Mouse (Mus musculus): ENCODE results near the gene Gm7271.

Gm7271 gene

DNA sequence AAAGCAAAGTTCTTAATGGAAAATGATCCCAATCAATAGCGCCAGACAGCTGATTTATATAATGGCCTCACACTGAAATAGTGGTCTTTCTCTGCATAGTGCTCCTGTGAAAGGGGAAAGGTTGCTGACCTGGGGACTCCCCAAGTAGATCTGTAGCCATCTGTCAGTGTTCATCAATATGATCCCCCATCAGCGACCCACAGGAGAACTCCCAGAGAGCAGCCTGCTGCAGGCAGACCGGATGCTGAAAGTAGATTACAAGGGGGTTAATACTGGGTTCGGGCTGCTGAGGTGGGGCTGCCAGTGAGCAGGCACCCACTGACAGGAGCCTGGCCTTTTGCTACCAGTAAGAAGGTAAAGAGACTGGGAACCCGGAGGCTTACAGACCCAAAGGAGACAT is at the start of gene Gm7271:
TSS of gene Gm7271 (plus strand) at position 230 of the 400 bp plus-strand sequence.
- DNase-seq (ENCODE audit: low read depth, low spot score) = peak; percentile 5

DNA sequence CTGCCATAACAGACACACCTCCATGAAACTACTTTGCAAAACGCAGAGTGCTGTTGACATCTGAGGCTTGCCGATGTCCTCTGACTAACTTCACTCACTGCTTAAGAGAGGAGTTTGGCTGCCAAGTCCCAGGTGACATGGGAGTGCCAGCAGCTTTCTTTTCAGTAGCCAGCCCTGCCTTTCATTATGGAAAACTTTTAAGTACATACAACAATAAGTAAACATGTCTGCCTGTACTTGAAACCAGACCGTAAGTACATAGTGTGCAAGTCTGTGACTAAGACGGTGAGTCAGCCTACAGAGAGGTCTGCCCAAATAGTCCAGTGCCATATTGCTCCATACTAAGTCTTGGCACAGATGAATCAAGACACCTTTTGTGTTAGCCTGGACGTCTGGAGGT is 46.7 kb upstream of the Gm7271 start:
- no peak for DNase-seq (ENCODE audit: low read depth, low spot score)

DNA sequence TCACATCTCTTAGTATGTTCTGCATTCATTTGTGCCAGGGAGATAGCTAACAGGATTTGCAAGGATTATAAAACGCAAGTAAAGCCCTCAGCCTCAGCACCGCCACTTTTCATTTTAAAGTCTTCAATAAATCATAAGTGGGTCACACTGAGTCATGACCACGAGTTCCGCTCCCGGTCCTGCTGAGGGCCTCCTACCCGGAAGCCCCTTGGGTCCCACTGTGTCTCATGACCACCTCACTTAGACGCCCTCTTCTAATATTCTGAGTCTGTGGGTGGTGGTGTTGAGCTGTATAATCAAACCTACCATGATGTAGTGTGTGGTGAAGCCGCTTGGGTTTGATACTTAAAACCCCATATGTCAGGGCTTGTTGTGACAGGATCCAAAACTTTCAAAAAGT is 46.1 kb upstream of the Gm7271 start:
- DNase-seq (ENCODE audit: low read depth, low spot score) = no peak

DNA sequence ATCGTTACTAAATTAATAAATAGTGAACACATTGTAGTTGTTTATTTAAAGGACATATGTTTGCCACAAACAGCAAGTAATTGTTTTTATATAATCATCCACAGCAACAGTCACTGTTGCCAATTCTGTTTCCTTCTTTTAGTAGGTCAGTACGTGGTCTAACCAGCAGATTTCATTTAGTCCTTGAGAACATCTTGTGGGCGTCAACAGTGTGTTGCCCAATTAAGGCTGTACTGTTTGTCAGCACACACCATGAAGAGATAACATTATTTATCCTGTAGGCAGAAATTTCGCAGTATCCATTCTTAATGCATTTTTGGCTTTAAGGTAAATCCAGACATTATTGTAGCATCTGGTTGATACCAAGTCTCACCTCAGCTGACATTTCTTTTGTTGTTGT is 42.4 kb upstream of the Gm7271 start:
- no peak for DNase-seq (ENCODE audit: low read depth, low spot score)

DNA sequence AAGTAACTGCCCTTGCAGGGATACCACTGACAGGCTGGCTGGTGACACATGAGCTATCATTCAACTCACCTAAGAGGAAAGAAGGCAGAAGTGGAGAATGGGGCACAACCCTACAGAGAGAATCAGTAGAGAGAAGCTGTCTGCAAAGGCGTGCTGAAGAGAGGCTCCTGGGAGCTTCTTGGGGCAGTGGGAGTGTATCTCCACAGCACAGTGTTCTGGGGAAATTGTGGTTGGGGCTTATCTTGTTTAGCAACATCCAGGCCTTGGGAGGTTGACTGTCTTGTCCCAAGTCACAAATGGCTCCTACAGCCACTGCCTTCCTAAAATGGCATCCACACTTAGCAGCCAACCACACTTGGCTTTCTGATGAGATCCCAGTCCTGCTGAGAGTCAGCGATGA is 8.9 kb upstream of the Gm7271 start:
- DNase-seq (ENCODE audit: low read depth, low spot score) = no peak

DNA sequence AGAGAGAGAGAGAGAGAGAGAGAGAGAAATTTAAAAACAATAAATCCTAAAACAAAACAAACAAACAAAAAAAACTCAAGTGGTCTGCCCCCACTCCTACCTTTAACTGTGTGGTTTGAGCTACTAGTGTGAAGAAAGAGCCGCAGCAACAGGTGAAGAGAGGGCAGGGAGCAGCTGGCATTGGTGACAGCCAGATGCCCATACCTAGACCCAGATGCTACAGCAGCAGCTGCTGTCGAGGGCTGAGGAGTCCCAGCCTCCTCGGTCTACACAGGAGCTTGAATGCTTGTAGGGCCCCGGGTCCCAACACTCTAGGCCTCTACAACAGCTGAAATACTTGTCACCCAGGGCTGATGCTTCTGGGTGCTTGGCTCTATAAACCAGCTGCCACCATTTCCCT is 7.0 kb upstream of the Gm7271 start:
- no peak for DNase-seq (ENCODE audit: low read depth, low spot score)

DNA sequence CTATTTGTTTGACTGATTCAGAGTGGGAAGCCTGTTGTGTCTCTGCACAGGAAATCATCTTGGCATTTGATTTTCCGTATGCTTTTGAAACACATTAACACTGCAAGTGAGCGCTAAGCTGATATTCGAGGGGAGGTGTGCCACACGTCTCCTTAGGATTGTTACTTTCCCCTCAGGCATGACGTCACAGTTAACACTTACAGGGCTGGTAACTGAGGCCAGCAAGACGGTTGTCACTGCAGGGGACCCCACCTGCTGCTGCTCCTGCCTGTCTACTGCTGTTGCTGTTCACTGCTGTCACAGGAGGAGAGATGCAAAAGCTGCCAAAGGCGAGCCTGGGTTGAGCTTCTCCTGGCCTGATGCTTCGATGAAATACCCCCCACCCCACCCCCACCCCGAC is 6.1 kb upstream of the Gm7271 start:
- DNase-seq (ENCODE audit: low read depth, low spot score) = no peak

DNA sequence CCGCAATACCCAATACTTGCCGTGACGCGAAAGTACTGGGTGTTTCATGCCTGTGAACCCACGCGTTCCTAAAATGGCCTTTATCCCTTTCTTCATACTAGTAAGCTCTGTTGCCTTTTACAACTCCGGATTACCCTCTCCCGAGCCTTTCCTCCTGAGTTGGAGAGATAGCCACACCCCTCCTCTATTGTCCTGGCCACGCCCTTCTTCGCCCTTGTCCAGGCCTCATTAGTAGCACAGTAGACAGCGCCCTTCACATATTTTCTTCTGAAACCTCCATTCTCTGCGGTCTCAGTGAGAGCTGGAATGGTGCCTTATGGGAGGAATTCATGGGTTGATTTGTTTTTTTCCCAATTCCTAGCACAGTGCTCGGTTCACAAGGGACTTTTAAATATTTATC is 11.3 kb downstream of the Gm7271 start:
- DNase-seq (ENCODE audit: low read depth, low spot score) = no peak

DNA sequence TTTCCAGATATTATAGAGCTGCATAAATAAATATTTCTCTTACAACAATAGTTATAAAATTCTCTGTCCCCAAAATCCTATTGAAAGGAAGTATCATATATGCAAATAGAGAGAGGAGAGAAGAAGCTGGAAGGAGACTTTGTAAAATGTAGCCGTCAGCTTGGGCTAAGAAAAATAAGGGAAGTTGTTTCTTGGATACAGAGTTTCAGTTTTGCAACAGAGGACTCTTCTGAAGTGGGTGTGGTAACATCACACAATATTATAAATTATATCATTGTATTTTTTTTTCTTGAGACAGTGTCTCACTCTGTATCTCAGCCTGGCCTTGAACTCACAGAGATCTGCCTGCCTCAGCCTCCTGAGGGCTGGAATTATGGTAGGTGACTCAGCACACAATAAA is 38.6 kb downstream of the Gm7271 start:
- DNase-seq (ENCODE audit: low read depth, low spot score) = no peak

DNA sequence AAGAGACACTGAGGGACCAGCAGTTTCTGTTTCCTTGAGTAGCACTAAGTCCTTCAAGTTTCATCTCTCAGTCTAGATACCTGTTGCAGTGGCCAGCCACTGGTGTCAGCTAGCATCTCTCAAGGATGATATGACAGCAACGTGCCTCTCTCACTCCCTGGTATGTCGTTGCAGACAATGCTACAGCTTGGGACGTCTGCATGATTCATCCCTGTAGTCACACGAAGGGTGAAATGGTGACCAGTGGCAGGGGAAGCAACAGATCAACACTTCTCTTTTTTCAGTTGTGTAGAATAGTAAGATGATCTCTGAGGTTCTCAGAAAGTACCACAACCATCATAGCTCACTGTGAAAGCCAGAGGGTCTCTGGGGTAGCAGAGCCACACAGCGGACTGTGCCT is 40.8 kb downstream of the Gm7271 start:
- no peak for DNase-seq (ENCODE audit: low read depth, low spot score)

DNA sequence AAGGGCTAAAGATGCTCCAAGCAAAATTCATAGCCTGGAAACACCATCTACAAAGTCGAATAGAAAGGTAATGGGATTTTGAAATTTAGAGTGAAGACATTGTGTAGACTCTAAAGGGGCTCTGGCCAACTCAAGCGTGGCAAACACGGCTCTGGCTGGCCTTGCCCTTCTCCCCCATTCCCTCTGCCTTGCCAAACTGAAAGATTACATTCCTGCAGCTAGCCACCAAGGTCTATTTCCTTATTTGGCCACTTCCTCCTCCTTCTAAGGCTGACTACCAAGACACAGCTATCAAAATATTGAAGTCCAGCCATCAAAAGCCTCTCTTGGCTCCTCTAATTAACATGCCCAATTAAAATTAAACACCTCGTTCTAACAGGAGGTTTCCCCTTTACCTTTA is 41.2 kb downstream of the Gm7271 start:
- no peak for DNase-seq (ENCODE audit: low read depth, low spot score)

DNA sequence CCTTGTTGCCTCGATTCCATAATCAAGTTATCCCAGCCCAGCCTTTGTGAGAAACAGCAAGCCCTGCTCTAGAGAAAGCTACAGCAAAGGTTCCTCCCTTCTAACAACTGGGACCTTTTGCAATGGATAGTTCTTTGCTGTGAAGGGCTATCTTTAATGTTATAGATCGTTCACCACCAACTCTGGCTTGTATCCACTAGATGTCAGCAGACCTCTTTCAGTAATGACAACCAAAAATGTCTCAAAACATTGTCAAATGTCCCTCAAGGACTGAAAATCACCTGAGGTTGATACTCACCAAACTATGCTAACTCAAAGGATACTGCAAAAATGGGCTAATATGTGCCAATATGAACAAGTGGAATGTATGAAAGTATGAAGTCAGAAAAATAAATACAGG is 42.0 kb downstream of the Gm7271 start:
- DNase-seq (ENCODE audit: low read depth, low spot score) = no peak

DNA sequence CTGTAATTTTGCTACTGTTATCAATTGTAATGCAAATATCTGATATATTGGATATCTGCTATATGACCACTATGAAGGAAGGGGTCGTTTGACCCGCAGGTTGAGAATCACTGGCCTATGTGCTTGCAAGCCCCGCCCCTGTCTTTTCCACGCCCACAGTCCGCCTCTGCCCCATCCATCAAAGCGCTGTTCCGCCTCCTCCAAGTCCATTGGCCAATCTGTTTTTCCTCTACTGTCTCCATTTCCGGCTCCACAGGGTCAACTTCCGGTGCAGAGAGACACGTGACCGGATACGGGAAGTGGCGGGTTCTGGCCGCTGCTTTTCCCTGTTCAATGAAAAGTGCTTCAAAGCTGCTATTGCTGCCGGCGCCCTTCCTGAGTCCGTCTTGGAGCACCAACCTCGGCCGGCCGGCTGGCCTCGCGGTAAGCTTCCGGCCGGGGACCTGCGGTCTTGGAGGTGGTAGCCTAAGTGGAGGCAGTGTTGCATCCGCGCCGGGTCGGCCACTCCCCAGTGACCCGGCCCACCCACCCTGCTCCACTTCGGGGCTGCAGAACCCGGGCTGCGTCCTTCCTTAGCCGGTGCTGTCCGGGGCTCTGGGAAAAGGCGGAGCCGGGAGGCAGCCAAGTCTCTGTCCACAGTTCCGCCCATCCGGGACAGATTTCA is 45.3 kb downstream of the Gm7271 start, which contains the start of gene Exoc1:
TSS of gene Exoc1 (plus strand) at position 272 of the 664 bp plus-strand sequence.
- DNase-seq (ENCODE audit: low read depth, low spot score) = peak; percentile 89

DNA sequence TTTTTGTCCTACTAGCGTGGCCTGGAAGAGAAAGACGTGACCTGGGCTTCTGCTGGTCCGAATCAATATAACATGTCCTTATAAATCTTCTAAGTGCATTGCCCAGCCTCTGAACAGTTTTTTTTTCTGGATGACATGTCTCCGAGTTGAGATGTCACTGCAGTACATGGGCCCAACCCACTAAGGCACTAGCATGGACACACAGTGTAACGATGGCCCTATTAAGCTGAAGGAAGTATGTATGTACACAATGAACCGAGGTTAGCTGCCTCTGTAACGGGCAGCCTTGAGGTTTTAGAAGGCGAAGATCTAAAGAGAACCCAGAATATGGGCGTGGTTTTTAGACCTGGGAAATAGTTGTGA is 45.8 kb downstream of the Gm7271 start:
- no peak for DNase-seq (ENCODE audit: low read depth, low spot score)

DNA sequence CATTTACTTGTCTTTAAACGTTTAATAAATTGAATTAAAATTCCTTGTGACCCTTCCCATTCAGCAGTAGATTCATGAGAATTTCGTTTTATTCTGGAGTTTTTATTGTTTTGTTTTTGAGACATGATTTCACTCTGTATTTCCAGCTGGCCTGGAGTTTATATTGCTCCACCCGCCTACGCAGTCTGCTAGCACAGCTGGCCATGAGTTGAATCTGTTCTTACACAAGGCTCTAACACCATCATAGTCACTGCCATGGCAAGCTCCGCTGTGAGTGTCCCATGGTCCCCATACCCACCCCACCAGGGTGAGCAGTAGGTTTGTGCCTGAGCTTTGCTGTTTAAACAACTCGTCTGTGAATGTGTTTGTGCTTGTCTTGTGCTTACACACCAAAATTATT is 49.3 kb downstream of the Gm7271 start:
- DNase-seq (ENCODE audit: low read depth, low spot score) = no peak

DNA sequence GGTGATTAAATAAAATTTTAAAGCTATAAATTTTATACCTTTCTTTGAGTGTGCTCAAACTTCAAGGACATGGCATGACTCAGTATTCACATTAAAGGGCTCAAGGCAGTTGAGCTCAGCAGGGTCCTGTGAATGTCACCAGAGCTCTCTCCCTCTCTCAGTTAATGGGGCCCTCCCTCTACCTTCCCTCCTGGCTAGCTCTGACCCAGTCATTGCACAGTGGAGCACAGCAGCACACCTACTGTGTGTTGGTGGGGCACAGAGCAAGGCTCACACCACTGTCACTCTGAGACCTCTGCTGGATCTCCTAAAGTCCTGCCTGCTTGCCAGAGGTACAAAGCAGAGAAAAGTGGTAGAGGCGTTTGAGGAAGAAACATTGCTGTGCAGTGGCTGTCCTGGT is 52.4 kb downstream of the Gm7271 start:
- no peak for DNase-seq (ENCODE audit: low read depth, low spot score)

DNA sequence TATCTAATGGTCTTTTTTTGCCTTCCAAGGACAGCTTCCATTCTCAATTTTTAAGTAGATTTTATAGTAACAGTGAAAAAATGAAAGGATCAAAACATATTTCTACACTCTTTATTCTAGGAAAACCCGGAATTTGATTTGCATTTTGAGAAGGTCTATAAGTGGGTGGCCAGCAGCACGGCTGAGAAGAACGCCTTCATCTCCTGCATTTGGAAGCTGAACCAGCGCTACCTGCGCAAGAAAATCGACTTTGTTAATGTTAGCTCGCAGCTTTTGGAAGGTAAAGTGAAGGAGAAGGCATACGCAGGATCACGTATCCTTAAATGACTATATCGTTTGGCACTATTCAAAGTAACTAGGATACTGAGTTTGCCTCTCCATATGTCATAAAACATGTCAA is 53.7 kb downstream of the Gm7271 start:
- no peak for DNase-seq (ENCODE audit: low read depth, low spot score)

DNA sequence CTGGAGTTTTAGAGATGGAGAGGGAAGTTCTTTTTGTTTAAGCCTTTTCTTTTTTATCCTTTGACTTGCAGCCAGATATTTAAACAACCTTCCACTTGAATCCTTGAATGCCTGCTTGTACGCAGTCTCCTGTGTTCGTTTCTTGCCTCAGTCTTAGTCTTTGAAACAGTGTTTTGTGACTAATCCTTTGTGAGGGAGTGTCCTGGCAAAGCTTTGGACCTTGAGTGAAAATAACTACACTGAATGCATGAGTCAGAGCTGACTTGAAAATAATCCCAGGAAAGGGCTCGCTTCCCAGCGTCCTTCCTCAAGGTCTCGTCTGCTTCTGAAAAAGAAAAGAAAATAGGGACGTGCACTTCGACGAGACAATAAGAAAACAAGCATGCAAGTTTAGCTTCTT is 56.3 kb downstream of the Gm7271 start:
- DNase-seq (ENCODE audit: low read depth, low spot score) = no peak

DNA sequence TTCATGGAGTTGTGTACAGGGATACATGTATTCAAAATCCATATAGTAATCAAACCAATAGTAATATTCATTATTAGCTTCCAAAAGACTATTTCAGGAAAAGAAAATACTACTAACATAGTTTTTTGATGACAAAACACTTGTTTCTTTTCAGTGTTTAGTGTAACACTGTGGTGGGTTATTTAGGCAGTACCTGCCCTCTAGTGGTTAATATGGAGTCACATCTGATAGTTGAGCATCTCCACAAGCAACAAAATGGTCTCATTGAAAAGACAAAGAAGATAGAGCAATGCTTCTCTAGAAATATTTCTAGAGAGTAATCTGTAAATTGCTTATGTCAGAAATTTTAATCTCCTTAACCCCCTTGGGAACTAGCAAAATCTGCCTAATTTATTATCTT is 57.0 kb downstream of the Gm7271 start:
- no peak for DNase-seq (ENCODE audit: low read depth, low spot score)

DNA sequence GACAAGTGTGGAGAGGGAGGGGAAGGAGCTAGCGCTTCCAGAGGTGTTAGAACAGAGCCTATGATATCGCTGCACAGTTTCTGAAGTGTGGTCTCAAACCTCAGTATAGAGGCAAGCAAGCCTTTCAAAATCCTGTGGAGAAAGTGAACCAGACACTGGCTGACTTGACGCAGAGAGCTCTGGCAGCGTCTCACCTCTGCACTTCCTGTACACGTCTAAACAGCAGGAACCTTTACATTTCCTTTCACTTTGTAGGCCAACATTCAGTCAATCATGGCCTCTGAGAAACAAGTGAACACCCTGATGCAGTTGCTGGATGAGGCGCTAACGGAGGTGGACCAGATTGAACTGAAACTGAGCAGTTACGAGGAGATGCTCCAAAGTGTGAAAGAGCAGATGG is 59.4 kb downstream of the Gm7271 start:
- DNase-seq (ENCODE audit: low read depth, low spot score) = no peak

DNA sequence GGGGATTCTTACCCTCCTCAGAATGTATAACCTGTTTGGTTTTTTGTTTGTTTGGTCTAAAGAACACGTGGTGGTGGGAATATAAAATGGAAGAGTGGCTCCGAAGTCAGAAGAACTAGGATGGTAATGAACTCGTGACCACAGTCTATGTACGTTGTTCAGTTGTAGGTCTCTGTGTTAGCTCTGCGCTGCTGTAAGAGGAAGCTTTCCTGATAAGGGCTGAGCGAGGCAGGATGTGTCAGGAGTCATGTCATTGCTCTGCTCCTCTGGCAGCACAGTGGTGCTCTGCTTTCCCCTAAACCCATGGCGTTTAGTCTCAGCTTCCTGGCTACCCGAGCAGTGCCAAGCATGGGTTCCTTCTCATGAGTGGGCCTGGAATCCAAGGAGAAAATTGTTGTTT is 66.6 kb downstream of the Gm7271 start:
- no peak for DNase-seq (ENCODE audit: low read depth, low spot score)

DNA sequence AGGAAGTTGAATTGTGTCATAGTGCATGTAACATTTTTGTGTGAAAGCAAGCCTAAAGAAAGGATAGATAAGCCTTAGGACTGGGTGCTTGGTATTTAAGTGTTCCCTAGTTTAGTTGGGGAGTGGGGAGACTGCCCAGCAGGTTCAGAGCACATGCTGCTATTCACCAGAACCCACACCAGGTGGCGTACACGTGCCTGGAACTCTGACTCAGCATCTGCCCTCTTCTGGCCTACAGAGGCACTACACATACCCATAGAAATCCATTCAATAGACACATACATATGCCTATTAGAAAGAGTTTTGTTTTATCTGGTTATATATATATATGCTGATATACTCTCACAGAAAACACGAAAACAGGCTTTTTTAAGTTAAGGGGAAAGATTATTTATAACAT is 81.5 kb downstream of the Gm7271 start:
- DNase-seq (ENCODE audit: low read depth, low spot score) = no peak

Data from embryo, embryonic 11.5 days (tissue).